14 mouse cellular contexts compared by ENCODE assay signal in genomic region chr10:29344232-29344631, GRCm38 (mm10).
"Had no signal": no experiment of that assay in that cellular context is flagged by ENCODE, and none has a peak within 500 bp of the region (broad histone marks: within the 10 kb centered on the region; RNA-seq: fewer than 3 reads in every experiment).

No protein-coding gene starts in this region.

- H3K27me3 ChIP-seq: limb, embryonic 15.5 days; liver, embryonic 12.5 days; midbrain, embryonic 15.5 days; neural tube, embryonic 12.5 days; stomach, embryonic 15.5 days had no signal

- DNase-seq: kidney, adult 11 months; kidney, adult 9 months; kidney, postnatal 36 days; layer of hippocampus, adult 9-11 months; lung, embryonic 14.5 days; lung, postnatal 14 days; thymus, adult 2 months; thymus, postnatal 25 days had no signal

- H3K27ac ChIP-seq: kidney, postnatal 0 days; limb, embryonic 15.5 days; liver, embryonic 12.5 days; midbrain, embryonic 15.5 days; neural tube, embryonic 12.5 days; stomach, embryonic 15.5 days had no signal

- H3K9me3 ChIP-seq: limb, embryonic 15.5 days; liver, embryonic 12.5 days; midbrain, embryonic 15.5 days; neural tube, embryonic 12.5 days; stomach, embryonic 15.5 days had no signal

- ATAC-seq: liver, embryonic 12.5 days; midbrain, embryonic 15.5 days had no signal

- H3K4me1 ChIP-seq: limb, embryonic 15.5 days; liver, embryonic 12.5 days; midbrain, embryonic 15.5 days; neural tube, embryonic 12.5 days; stomach, embryonic 15.5 days had no signal

- H3K4me3 ChIP-seq: limb, embryonic 15.5 days; liver, embryonic 12.5 days; midbrain, embryonic 15.5 days; neural tube, embryonic 12.5 days; stomach, embryonic 15.5 days had no signal
